Mouse (Mus musculus): ENCODE measurements around the gene Hoxa10.

DNA sequence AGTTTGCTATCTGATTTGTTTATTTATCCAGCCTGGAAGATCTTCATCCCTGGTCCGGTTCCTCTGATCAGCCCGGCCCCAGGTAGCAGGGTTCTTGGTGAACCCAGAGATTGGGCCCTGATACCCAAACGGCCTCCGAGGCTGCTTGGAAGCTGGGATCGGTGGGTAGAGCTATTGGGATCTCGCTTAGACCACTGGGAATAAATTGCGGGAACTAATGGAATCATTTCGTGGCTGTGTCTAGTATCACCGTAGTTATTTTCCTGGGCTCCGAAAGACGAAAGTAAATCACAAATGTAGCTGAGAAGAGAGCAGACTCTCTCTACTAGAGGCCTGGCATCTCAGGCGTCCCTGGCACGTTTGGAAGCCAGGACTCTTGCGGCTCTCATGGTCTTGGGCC lies 35.4 kb downstream of the Hoxa10 start:
- TF ChIP-seq CTCF (conservative IDR thresholded peaks at IDR 0.05; ENCODE audit: insufficient read depth, insufficient read length, low read depth, low read length) (no peak), POLR2A (IDR thresholded peaks at IDR 0.05; ENCODE audit: low read depth, low read length) (no peak)
